Mouse (Mus musculus) hindbrain, embryonic 16.5 days (tissue): Measurements from ENCODE around the gene Kalrn. TPM values are rescaled to one million over a fixed set of nuclear protein-coding genes. Genes with fewer than 3 reads are reported as not detected.

Source experiments
- ATAC-seq: fragments of 200-750 bp; cut with Nextera tagmentation; 2 replicates; pipeline ENCODE4 v1.8.0; 2017; ENCODE audit warnings: moderate TSS enrichment, moderate library complexity
- H3K27ac ChIP-seq: fragments of 300-500 bp; sonication (generic); 2 replicates; pipeline ENCODE4 v1.5.1; 2014; ENCODE audit warnings: low read depth, mild to moderate bottlenecking, control low read depth, low read length, moderate library complexity
- H3K27me3 ChIP-seq: fragments of 300-500 bp; sonication (generic); replicated peaks from 2 replicates; pipeline ENCODE4 v1.6.1; 2014; ENCODE audit warnings: low read length; ENCODE audit not compliant: control insufficient read depth, insufficient read depth
- H3K36me3 ChIP-seq: fragments of 300-500 bp; sonication (generic); 2 replicates; pipeline ENCODE4 v1.6.1; 2014; ENCODE audit warnings: mild to moderate bottlenecking, low read length, moderate library complexity, mixed read lengths; ENCODE audit not compliant: control insufficient read depth, insufficient read depth
- H3K4me1 ChIP-seq: fragments of 300-500 bp; sonication (generic); 2 replicates; pipeline ENCODE4 v1.6.1; 2014; ENCODE audit warnings: low read depth, low read length; ENCODE audit not compliant: control insufficient read depth, insufficient read depth
- H3K4me2 ChIP-seq: fragments of 300-500 bp; sonication (generic); 2 replicates; pipeline ENCODE4 v1.6.1; 2014; ENCODE audit warnings: mild to moderate bottlenecking, low read length, control low read depth, moderate library complexity
- H3K4me3 ChIP-seq: fragments of 300-500 bp; sonication (generic); 2 replicates; pipeline ENCODE4 v1.5.1; 2014; ENCODE audit warnings: mild to moderate bottlenecking, low read length, control low read depth, moderate library complexity
- H3K9ac ChIP-seq: fragments of 300-500 bp; sonication (generic); 2 replicates; pipeline ENCODE4 v1.6.1; 2014; ENCODE audit warnings: low read depth, mild to moderate bottlenecking, control low read depth, low read length, moderate library complexity
- H3K9me3 ChIP-seq: fragments of 300-500 bp; sonication (generic); 2 replicates; pipeline ENCODE4 v1.6.1; 2014; ENCODE audit warnings: mild to moderate bottlenecking, low read length, moderate library complexity; ENCODE audit not compliant: control insufficient read depth
- WGBS: fragments of 180-500 bp; shearing (Covaris S2); extraction: QIAGEN DNeasy Blood & Tissue Kit; methylation state at CpG from one replicate; pipeline ENCODE4 v1.1.7; 2014; 5-methylcytosine and 5-hydroxymethylcytosine counted together
- polyA plus RNA-seq: library from polyadenylated mRNA; unstranded; fragments of >200 nt; fragmentation: Nextera tagmentation; extraction: Ambion mirVana; gene quantifications from 2 replicates; pipeline ENCODE4 v1.2.1, GENCODE M21; 2015

Gene Kalrn
- polyA plus RNA-seq, 1 experiment from 2014 or later = 20.9 TPM

- H3K36me3 ChIP-seq = no peaks in the 10 kb centered on the region
- WGBS = 88% methylated on average over 1 of the region's 1 CpGs
These were observed 271.3 kb downstream of the Kalrn start for GRCm38 (mm10) chr16:34302063-34302462.

DNA sequence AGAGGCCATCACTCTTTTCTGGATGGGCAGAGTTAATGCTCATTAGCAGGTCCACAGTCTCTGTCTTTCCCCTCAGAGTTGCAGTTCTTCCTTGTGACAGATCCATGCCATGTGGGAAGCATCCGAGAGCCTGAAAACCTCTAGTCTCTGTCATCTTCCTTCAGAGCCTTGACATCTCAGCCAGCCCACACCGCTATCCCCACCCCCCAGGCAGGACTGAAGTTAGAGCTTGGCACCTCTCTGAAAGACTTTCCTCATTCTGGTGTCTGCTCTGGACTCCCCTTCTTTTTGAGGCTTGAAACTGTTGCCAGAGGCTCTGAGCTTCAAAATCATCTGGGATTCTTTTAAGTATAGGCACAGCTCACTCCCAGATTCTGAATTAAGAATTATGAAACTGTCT is 274.1 kb downstream of the Kalrn start:
- Histone ChIP-seq H3K4me2 (no peak overlapping the region), H3K27me3 (no peaks in the 10 kb centered on the region), H3K9me3 (no peaks in the 10 kb centered on the region), H3K9ac (no peak overlapping the region), H3K4me3 (no peak overlapping the region), H3K36me3 (no peaks in the 10 kb centered on the region), H3K4me1 (no peaks in the 10 kb centered on the region), H3K27ac (no peak overlapping the region)
- WGBS = 85% methylated on average over 2 of the region's 2 CpGs
- ATAC-seq = no peak

More at GRCm38 (mm10) chr16:34302063-34302462, 271.3 kb downstream of the Kalrn start:
- H3K27me3 ChIP-seq = no peaks in the 10 kb centered on the region
- no peak for ATAC-seq
- H3K4me1 ChIP-seq = 0 out of 2 replicates have a peak, but pooled peaks cover 2% of the 10 kb centered on the region
- H3K9me3 ChIP-seq = no peaks in the 10 kb centered on the region
- H3K4me2 ChIP-seq = no peak overlapping the region
- no peak overlapping the region for H3K9ac ChIP-seq
- H3K27ac ChIP-seq = no peak overlapping the region
- H3K4me3 ChIP-seq = no peak overlapping the region

GRCm38 (mm10) chr16:34297911-34298682 is 275.2 kb downstream of the Kalrn start:
- Histone ChIP-seq H3K4me3 (no peak overlapping the region), H3K27me3 (no peaks in the 10 kb centered on the region), H3K9ac (no peak overlapping the region), H3K9me3 (no peaks in the 10 kb centered on the region), H3K27ac (no peak overlapping the region), H3K4me1 (no peaks in the 10 kb centered on the region), H3K4me2 (no peak overlapping the region), H3K36me3 (no peaks in the 10 kb centered on the region)
- 70% methylated on average over 5 of the region's 5 CpGs for WGBS
- no peak for ATAC-seq

DNA sequence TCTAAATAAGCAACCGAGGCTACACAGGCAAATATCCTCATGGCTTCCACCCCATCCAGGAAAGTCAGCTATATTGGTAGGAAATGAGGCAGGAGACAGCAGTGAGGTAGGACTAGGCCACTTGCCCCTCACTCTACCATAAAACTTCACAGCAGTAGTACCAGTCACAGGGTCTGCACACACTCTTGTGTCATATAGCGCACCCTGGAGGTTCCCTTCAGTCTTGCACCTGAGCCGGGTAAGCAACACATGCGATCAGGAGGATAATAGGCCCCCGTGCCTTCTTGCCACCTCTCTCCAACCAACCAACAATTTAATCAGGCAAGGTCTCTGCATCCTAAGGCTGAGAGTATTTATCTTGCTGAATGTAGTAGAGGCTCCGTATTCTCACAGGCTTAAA is 278.8 kb downstream of the Kalrn start:
- H3K36me3 ChIP-seq = no peaks in the 10 kb centered on the region
- H3K9me3 ChIP-seq = no peaks in the 10 kb centered on the region
- no peak overlapping the region for H3K9ac ChIP-seq
- H3K27me3 ChIP-seq = no peaks in the 10 kb centered on the region
- H3K27ac ChIP-seq = no peak overlapping the region
- no peak overlapping the region for H3K4me2 ChIP-seq
- WGBS = 83% methylated on average over 6 of the region's 6 CpGs
- H3K4me3 ChIP-seq = no peak overlapping the region
- no peaks in the 10 kb centered on the region for H3K4me1 ChIP-seq
- no peak for ATAC-seq

- no peaks in the 10 kb centered on the region for H3K27me3 ChIP-seq
- H3K9ac ChIP-seq = no peak overlapping the region
- H3K9me3 ChIP-seq = no peaks in the 10 kb centered on the region
- H3K4me3 ChIP-seq = no peak overlapping the region
- H3K4me2 ChIP-seq = no peak overlapping the region
- no peak overlapping the region for H3K27ac ChIP-seq
- ATAC-seq = no peak
- no peaks in the 10 kb centered on the region for H3K4me1 ChIP-seq
- WGBS = 98% methylated on average over 2 of the region's 2 CpGs
- no peaks in the 10 kb centered on the region for H3K36me3 ChIP-seq
These were observed 279.7 kb downstream of the Kalrn start for GRCm38 (mm10) chr16:34293675-34294074.

- Histone ChIP-seq H3K4me3 (no peak overlapping the region), H3K9ac (no peak overlapping the region), H3K4me2 (no peak overlapping the region), H3K9me3 (no peaks in the 10 kb centered on the region), H3K27ac (no peak overlapping the region), H3K27me3 (no peaks in the 10 kb centered on the region), H3K4me1 (no peaks in the 10 kb centered on the region), H3K36me3 (no peaks in the 10 kb centered on the region)
- ATAC-seq = no peak
- 49% methylated on average over 7 of the region's 7 CpGs for WGBS
These were observed 283.7 kb downstream of the Kalrn start for GRCm38 (mm10) chr16:34289583-34289982.

DNA sequence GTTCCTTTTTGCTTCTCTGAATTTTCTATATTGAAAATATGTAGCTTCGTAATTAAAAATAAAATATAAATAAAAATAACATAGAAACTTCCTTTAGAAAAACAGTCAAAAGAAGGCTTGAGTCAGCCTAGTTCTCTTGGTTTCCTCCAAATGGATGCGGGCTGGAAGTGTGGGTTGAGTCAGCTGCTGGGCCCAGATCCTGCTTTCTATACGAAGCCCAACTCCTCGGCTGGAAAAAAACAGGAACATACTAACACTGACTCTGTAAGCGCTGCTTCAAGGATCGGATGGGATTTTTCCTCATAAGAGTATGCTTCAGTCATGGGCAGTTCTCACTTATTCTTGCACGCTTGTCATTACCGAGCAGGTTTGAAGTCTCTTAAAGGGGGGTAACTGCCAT is 291.3 kb downstream of the Kalrn start:
- H3K4me3 ChIP-seq = no peak overlapping the region
- no peak for ATAC-seq
- WGBS = 96% methylated on average over 8 of the region's 8 CpGs
- no peaks in the 10 kb centered on the region for H3K27me3 ChIP-seq
- no peaks in the 10 kb centered on the region for H3K9me3 ChIP-seq
- H3K4me1 ChIP-seq = no peaks in the 10 kb centered on the region
- H3K9ac ChIP-seq = no peak overlapping the region
- H3K36me3 ChIP-seq = no peaks in the 10 kb centered on the region
- H3K4me2 ChIP-seq = no peak overlapping the region
- no peak overlapping the region for H3K27ac ChIP-seq

- no peaks in the 10 kb centered on the region for H3K36me3 ChIP-seq
- no peak overlapping the region for H3K4me2 ChIP-seq
- H3K4me3 ChIP-seq = no peak overlapping the region
- no peaks in the 10 kb centered on the region for H3K4me1 ChIP-seq
- ATAC-seq = no peak
- H3K27ac ChIP-seq = no peak overlapping the region
- no peaks in the 10 kb centered on the region for H3K9me3 ChIP-seq
- H3K27me3 ChIP-seq = no peaks in the 10 kb centered on the region
- 78% methylated on average over 7 of the region's 7 CpGs for WGBS
- H3K9ac ChIP-seq = no peak overlapping the region
These were observed 293.5 kb downstream of the Kalrn start for GRCm38 (mm10) chr16:34279654-34280383.

DNA sequence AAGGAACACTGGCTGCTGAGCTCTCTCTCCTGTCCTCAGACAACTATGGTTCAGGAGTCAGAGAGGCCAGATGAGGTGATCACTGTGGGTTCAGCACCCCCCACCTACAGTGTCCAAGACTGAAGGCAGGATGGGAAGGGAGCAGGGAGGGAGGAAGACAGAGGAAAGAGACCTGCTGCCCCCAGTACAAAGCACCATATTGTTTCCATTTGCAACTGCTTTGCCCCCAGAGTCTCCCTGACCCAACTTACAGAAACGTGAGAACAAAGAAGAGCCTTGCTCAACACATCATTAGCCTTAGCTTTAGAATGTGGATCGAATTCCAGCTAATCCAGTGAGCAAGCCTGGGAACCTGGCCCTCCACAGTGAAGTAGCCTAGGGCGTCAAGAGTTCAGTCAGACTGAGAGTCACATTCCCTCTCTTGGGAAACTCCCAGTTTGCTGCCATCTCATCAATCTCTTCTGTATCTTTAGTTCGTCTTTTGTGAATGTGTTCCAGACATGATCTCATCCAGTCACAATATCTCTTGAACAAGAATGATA is 295.0 kb downstream of the Kalrn start:
- H3K4me1 ChIP-seq = no peaks in the 10 kb centered on the region
- H3K27me3 ChIP-seq = no peaks in the 10 kb centered on the region
- no peaks in the 10 kb centered on the region for H3K9me3 ChIP-seq
- H3K9ac ChIP-seq = no peak overlapping the region
- ATAC-seq = no peak
- H3K36me3 ChIP-seq = no peaks in the 10 kb centered on the region
- H3K4me3 ChIP-seq = no peak overlapping the region
- H3K4me2 ChIP-seq = no peak overlapping the region
- H3K27ac ChIP-seq = no peak overlapping the region
- WGBS = 53% methylated on average over 4 of the region's 4 CpGs
